In genomic region chr1:120586500-120587110, GRCm38 (mm10) we compare ENCODE assay signal across 7 mouse cellular contexts. TPM values are rescaled to one million over a fixed set of nuclear protein-coding genes. Genes with fewer than 3 reads are reported as not detected.
DNase-seq lines count a peak whose midpoint lies in the region; ATAC-seq and TF ChIP-seq lines count a peak whose summit lies in the region.

No protein-coding gene starts in this region.

- no peaks in the 10 kb centered on the region for H3K79me2 ChIP-seq in C2C12 (ENCODE audit: control insufficient read depth, insufficient read depth)

- H3K9ac ChIP-seq in forebrain, embryonic 16.5 days (replicated peaks; ENCODE audit: low read depth, low read length): no peak overlapping the region
- H3K9ac ChIP-seq in kidney, postnatal 0 days (ENCODE audit: low read depth, low read length): no peak overlapping the region
- no peak overlapping the region for H3K9ac ChIP-seq in lung, embryonic 14.5 days

- DNase-seq in 3T3-L1 (ENCODE audit: low read depth, low spot score): peak; percentile 88
- peak; percentile 55 to 73 for DNase-seq in cerebellum, adult 18-20 months
- DNase-seq in kidney, postnatal 0 days (ENCODE audit: low spot score): peak; percentile 87
- peak; percentile 92 for DNase-seq in lung, embryonic 14.5 days
- DNase-seq in right cerebral cortex, adult 18-20 months: peak; percentile 62

- H3K4me1 ChIP-seq in forebrain, embryonic 16.5 days (replicated peaks; ENCODE audit: control insufficient read depth, insufficient read depth, low read length): no peaks in the 10 kb centered on the region
- no peaks in the 10 kb centered on the region for H3K4me1 ChIP-seq in kidney, postnatal 0 days (replicated peaks; ENCODE audit: insufficient read depth, low read length)
- no peaks in the 10 kb centered on the region for H3K4me1 ChIP-seq in lung, embryonic 14.5 days (ENCODE audit: insufficient read depth)

- no peaks in the 10 kb centered on the region for H3K79me3 ChIP-seq in C2C12 (ENCODE audit: low read depth)

- no peak overlapping the region for H3K4me2 ChIP-seq in forebrain, embryonic 16.5 days (ENCODE audit: low read length)
- no peak overlapping the region for H3K4me2 ChIP-seq in kidney, postnatal 0 days (ENCODE audit: low read length)
- no peak overlapping the region for H3K4me2 ChIP-seq in lung, embryonic 14.5 days

- ATAC-seq in forebrain, embryonic 16.5 days: peak; percentile 79
- 0 out of 2 replicates have a peak, but pooled peaks have one; percentile 12 for ATAC-seq in kidney, postnatal 0 days (replicated peaks; ENCODE audit: low FRiP score, low read depth)
- 0 out of 2 replicates have a peak, but pooled peaks have one; percentile 46 for ATAC-seq in lung, embryonic 14.5 days (ENCODE audit: insufficient read depth)

- peak; percentile 79 for TF ChIP-seq CTCF in C2C12 (IDR thresholded peaks at IDR 0.05; ENCODE audit: control insufficient read depth, insufficient read depth, insufficient read length)
- TF ChIP-seq CTCF in kidney, postnatal 0 days (IDR thresholded peaks at IDR 0.05; ENCODE audit: low read depth): peak; percentile 96
- peak; percentile 89 for TF ChIP-seq CTCF in lung, embryonic 14.5 days (IDR thresholded peaks at IDR 0.05; ENCODE audit: low read depth)

- no peaks in the 10 kb centered on the region for H3K36me3 ChIP-seq in C2C12 (ENCODE audit: control insufficient read depth, insufficient read depth)
- no peaks in the 10 kb centered on the region for H3K36me3 ChIP-seq in forebrain, embryonic 16.5 days (ENCODE audit: control insufficient read depth, insufficient read depth)
- H3K36me3 ChIP-seq in kidney, postnatal 0 days (ENCODE audit: insufficient read depth, low read length): no peaks in the 10 kb centered on the region
- no peaks in the 10 kb centered on the region for H3K36me3 ChIP-seq in lung, embryonic 14.5 days (ENCODE audit: insufficient read depth)

- no peak overlapping the region for H3K4me3 ChIP-seq in C2C12 (ENCODE audit: insufficient read depth, poor library complexity, severe bottlenecking)
- no peak overlapping the region for H3K4me3 ChIP-seq in forebrain, embryonic 16.5 days (replicated peaks; ENCODE audit: low read length)
- no peak overlapping the region for H3K4me3 ChIP-seq in kidney, postnatal 0 days (replicated peaks; ENCODE audit: low read depth, low read length)
- no peak overlapping the region for H3K4me3 ChIP-seq in lung, embryonic 14.5 days (ENCODE audit: low read depth, low read length)

- H3K9me3 ChIP-seq in forebrain, embryonic 16.5 days (ENCODE audit: control insufficient read depth, low read length): no peaks in the 10 kb centered on the region
- no peaks in the 10 kb centered on the region for H3K9me3 ChIP-seq in kidney, postnatal 0 days (replicated peaks; ENCODE audit: low read length)
- H3K9me3 ChIP-seq in lung, embryonic 14.5 days (ENCODE audit: low read depth, low read length): no peaks in the 10 kb centered on the region

- no peak overlapping the region for H3K27ac ChIP-seq in forebrain, embryonic 16.5 days (ENCODE audit: low read length)
- no peak overlapping the region for H3K27ac ChIP-seq in kidney, postnatal 0 days
- no peak overlapping the region for H3K27ac ChIP-seq in lung, embryonic 14.5 days (ENCODE audit: low read depth)

- WGBS in forebrain, embryonic 16.5 days: 12% methylated on average over 7 of the region's 7 CpGs
- 13% methylated on average over 7 of the region's 7 CpGs for WGBS in kidney, postnatal 0 days
- WGBS in lung, embryonic 14.5 days: 10% methylated on average over 7 of the region's 7 CpGs

- H3ac ChIP-seq in C2C12 (ENCODE audit: control insufficient read depth, insufficient read length, low read depth): no peak overlapping the region

- peaks cover 16% of the 10 kb centered on the region for H3K27me3 ChIP-seq in C2C12 (ENCODE audit: control insufficient read depth, insufficient read depth, insufficient read length)
- H3K27me3 ChIP-seq in forebrain, embryonic 16.5 days (replicated peaks; ENCODE audit: control insufficient read depth, insufficient read depth, low read length): peaks cover 37% of the 10 kb centered on the region
- H3K27me3 ChIP-seq in kidney, postnatal 0 days (ENCODE audit: insufficient read depth, low read length): peaks cover 11% of the 10 kb centered on the region; the same call in 1 of the 2 replicates
- peaks cover 15% of the 10 kb centered on the region; the same call in 1 of the 2 replicates for H3K27me3 ChIP-seq in lung, embryonic 14.5 days (ENCODE audit: insufficient read depth, low read length)

TF ChIP-seq in C2C12, 6 proteins besides CTCF, POLR2A, EP300 and RAD21:
- TF ChIP-seq FOSL1 (IDR thresholded peaks at IDR 0.05; ENCODE audit: insufficient read depth, low read length, poor library complexity, severe bottlenecking): no peak
- TF ChIP-seq MAX (IDR thresholded peaks at IDR 0.05): no peak
- no peak for TF ChIP-seq MYOD1 (IDR thresholded peaks at IDR 0.05; ENCODE audit: control insufficient read depth, insufficient read length, low read depth)
- TF ChIP-seq USF1 (IDR thresholded peaks at IDR 0.05; ENCODE audit: low read depth): no peak
- TF ChIP-seq CEBPB (IDR thresholded peaks at IDR 0.05; ENCODE audit: low read depth): no peak
- no peak for TF ChIP-seq MYOG (IDR thresholded peaks at IDR 0.05; ENCODE audit: control insufficient read depth, extremely low read depth, insufficient read length)

RNA-seq across cellular contexts. Expression of gene En1, which starts 15.6 kb away (rescaled TPM):
- polyA plus RNA-seq in C2C12 (2012; fragmentation: generic; extraction: Trizol): 11.5 TPM
- polyA plus RNA-seq in forebrain, embryonic 16.5 days (2015; fragmentation: Nextera tagmentation; extraction: Ambion mirVana): 0.39 TPM in 1 of 2 replicates, not detected in the other
- polyA plus RNA-seq in kidney, postnatal 0 days (2015; fragmentation: Nextera tagmentation; extraction: Ambion mirVana): not detected in 2 replicates
- polyA plus RNA-seq in lung, embryonic 14.5 days (2014; fragmentation: Nextera tagmentation; extraction: Ambion mirVana): not detected in 2 replicates

Comparison
In these comparisons a context has a peak if more than half of its experiments do, and no peak if none do; other contexts are left out.
1. ATAC-seq: peak in every context shown above with its lines; median percentile 79 in forebrain, embryonic 16.5 days; 46 in lung, embryonic 14.5 days; 12 in kidney, postnatal 0 days.